In the genomic region with DNA sequence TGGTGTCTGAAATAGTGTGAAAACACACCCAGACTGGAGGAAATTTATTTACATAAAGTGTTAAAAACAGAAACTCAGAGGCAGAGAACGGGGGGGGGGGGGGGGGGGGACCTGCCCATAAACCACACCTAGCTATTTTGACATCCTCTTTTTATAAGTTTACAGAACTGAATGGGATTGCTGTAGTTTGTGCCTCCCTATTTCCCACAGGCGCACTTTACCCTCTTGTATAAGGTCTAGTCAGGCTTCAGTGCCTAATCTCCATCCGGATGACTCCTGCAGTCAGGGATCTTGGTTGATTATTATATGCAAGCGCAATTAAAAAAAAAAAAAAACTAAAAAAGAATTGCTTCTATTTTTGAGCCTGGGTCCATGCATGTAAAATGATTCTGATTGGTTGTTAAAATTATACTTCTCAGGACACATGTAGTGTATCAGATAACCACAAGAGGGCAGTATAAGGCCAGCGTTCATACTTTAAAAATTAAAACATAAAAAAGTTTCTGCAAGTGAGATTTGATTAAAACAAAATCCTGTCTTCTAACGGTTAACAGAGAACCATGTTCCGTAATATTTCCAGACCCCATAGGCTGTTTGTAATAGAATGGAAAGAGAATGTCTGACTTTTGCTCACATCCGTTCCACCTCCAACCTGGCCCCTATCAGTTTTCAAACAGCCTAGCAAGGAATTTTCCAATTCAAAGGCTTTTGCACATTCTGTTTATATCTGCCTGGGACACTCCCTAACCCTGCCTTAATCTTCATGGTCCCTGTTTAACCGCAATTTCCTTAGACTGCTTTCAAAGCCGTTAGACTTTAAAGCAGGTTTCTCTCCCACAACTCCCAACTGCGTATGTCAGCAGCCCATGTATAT, we compare ENCODE assay signal across 8 mouse cellular contexts.
A peak's percentile ranks its signal among the peaks of the same experiment; 100 is the strongest.
DNase-seq lines count a peak whose midpoint lies in the region; ATAC-seq lines count a peak whose summit lies in the region.

No protein-coding gene starts in this region.

- H3K36me3 ChIP-seq in midbrain, embryonic 12.5 days, result no peaks in the 10 kb centered on the region
- H3K36me3 ChIP-seq in midbrain, embryonic 10.5 days, result no peaks in the 10 kb centered on the region
- no peaks in the 10 kb centered on the region for H3K36me3 ChIP-seq in intestine, embryonic 14.5 days (ENCODE audit: control insufficient read depth, insufficient read depth, low read length)

- H3K9me3 ChIP-seq in midbrain, embryonic 12.5 days, result no peaks in the 10 kb centered on the region
- H3K9me3 ChIP-seq in midbrain, embryonic 10.5 days (replicated peaks), result no peaks in the 10 kb centered on the region
- H3K9me3 ChIP-seq in intestine, embryonic 14.5 days (ENCODE audit: control insufficient read depth, low read length), result no peaks in the 10 kb centered on the region

- no peak overlapping the region for H3K27ac ChIP-seq in midbrain, embryonic 12.5 days (replicated peaks)
- no peak overlapping the region for H3K27ac ChIP-seq in midbrain, embryonic 10.5 days (replicated peaks)
- H3K27ac ChIP-seq in intestine, embryonic 14.5 days (ENCODE audit: low read depth), result no peak overlapping the region

- H3K27me3 ChIP-seq in midbrain, embryonic 12.5 days, result no peaks in the 10 kb centered on the region
- H3K27me3 ChIP-seq in midbrain, embryonic 10.5 days (ENCODE audit: low read depth, poor library complexity, severe bottlenecking), result no peaks in the 10 kb centered on the region
- no peaks in the 10 kb centered on the region for H3K27me3 ChIP-seq in intestine, embryonic 14.5 days (replicated peaks; ENCODE audit: control insufficient read depth, insufficient read depth, low read length)

- ATAC-seq in frontal cortex, adult (ENCODE audit: low TSS enrichment), result peak; percentile 62
- peak; percentile 38 for ATAC-seq in midbrain, embryonic 12.5 days (ENCODE audit: low FRiP score, low read depth)
- ATAC-seq in intestine, embryonic 14.5 days (replicated peaks; ENCODE audit: low FRiP score, low TSS enrichment, low read depth), result no peak

- H3K4me1 ChIP-seq in midbrain, embryonic 12.5 days, result no peaks in the 10 kb centered on the region
- H3K4me1 ChIP-seq in midbrain, embryonic 10.5 days, result no peaks in the 10 kb centered on the region
- no peaks in the 10 kb centered on the region for H3K4me1 ChIP-seq in intestine, embryonic 14.5 days (replicated peaks; ENCODE audit: control insufficient read depth, insufficient read depth, low read length)

- no peak for DNase-seq in frontal cortex, postnatal 36 days (ENCODE audit: low spot score in 2 of 2)
- DNase-seq in midbrain, embryonic 10.5 days (ENCODE audit: low spot score), result no peak
- no peak for DNase-seq in intestine, embryonic 14.5 days (ENCODE audit: low spot score)
- DNase-seq in retina, postnatal 1 day, result peak; percentile 40
- DNase-seq in spleen, adult 12 weeks (ENCODE audit: low spot score), result no peak
- DNase-seq in left cerebral cortex, adult 9 months (ENCODE audit: low spot score in 2 of 2), result no peak

- no peak overlapping the region for H3K4me3 ChIP-seq in midbrain, embryonic 12.5 days
- H3K4me3 ChIP-seq in midbrain, embryonic 10.5 days, result no peak overlapping the region
- no peak overlapping the region for H3K4me3 ChIP-seq in intestine, embryonic 14.5 days (ENCODE audit: low read depth, low read length)

- no peak overlapping the region for H3K9ac ChIP-seq in midbrain, embryonic 12.5 days (replicated peaks)
- H3K9ac ChIP-seq in intestine, embryonic 14.5 days (ENCODE audit: low read length), result no peak overlapping the region

- 47% methylated on average over 11 of the region's 11 CpGs for WGBS in midbrain, embryonic 12.5 days
- WGBS in midbrain, embryonic 10.5 days, result 53% methylated on average over 11 of the region's 11 CpGs
- 30% methylated on average over 10 of the region's 11 CpGs for WGBS in intestine, embryonic 14.5 days

- no peak overlapping the region for H3K4me2 ChIP-seq in midbrain, embryonic 12.5 days (replicated peaks)
- peak overlapping the region; percentile 37 for H3K4me2 ChIP-seq in intestine, embryonic 14.5 days (ENCODE audit: low read length)
